Mouse (Mus musculus): Measurements from ENCODE around the gene Dscaml1. TPM values are rescaled to one million over a fixed set of nuclear protein-coding genes. Genes with fewer than 3 reads are reported as not detected.

Gene Dscaml1
- polyA plus RNA-seq, 1 experiment from 2014 or later = 0.06 TPM

DNA sequence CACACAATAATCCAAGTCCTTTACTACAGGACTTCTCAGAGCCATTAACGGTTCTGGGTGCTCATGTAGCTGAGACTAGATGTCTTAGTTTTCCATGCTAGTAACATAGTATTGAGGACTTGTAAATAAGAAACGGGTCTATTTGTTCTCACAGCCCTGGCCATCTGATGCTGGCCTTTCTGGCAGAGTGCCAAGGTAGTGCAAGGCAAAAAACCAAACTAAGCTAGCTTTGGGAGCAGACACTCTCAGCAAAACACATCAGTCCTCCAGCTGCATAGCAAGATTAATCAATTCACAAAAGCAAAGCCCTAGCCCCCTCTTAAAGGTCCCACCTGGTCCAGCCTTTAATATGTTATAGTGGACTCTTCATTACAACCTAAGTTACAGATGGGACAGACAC is 206.6 kb downstream of the Dscaml1 start:
- H3K4me1 ChIP-seq (ENCODE audit: control insufficient read depth, insufficient read depth, low read length) = peaks cover 9% of the 10 kb centered on the region; the same call in 1 of the 2 replicates
- H3K9me3 ChIP-seq (ENCODE audit: control insufficient read depth, low read depth, low read length) = no peaks in the 10 kb centered on the region
- WGBS = 25% methylated on average over 2 of the region's 2 CpGs
- no peak; the same call in 1 of the 2 replicates for ATAC-seq (ENCODE audit: insufficient number of reproducible peaks, insufficient read depth, low FRiP score, low read depth)
- H3K4me2 ChIP-seq (replicated peaks; ENCODE audit: low read depth, low read length) = no peak overlapping the region
- H3K27ac ChIP-seq (ENCODE audit: low read length) = no peak overlapping the region
- H3K9ac ChIP-seq (replicated peaks; ENCODE audit: low read depth, low read length) = no peak overlapping the region
- H3K36me3 ChIP-seq (ENCODE audit: control insufficient read depth, insufficient read depth, low read length) = no peaks in the 10 kb centered on the region
- H3K4me3 ChIP-seq (ENCODE audit: low read depth, low read length) = no peak overlapping the region
- no peaks in the 10 kb centered on the region for H3K27me3 ChIP-seq (ENCODE audit: control insufficient read depth, insufficient read depth, low read length)

DNA sequence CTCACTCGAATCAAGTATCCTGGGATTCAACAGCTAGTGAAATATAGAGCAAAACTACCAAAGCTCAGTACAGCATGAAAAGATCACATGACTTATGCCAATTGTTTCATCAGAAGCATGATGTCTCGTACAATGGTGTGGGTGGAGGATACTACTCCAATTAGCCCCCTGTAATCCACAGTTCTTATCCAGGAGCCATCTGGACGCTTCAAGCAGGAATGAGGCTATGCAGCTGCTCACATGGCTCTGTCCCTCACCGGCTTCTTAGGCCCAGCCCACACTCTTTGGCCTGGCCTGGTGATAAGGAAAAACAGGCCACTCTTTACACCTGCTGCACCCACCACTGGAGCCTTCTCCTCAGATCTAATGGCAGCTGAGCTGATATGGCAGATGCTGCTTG is 208.6 kb downstream of the Dscaml1 start:
- H3K9me3 ChIP-seq (ENCODE audit: control insufficient read depth, low read depth, low read length) = no peaks in the 10 kb centered on the region
- no peak overlapping the region for H3K4me2 ChIP-seq (replicated peaks; ENCODE audit: low read depth, low read length)
- H3K36me3 ChIP-seq (ENCODE audit: control insufficient read depth, insufficient read depth, low read length) = no peaks in the 10 kb centered on the region
- H3K4me1 ChIP-seq (ENCODE audit: control insufficient read depth, insufficient read depth, low read length) = peaks cover 9% of the 10 kb centered on the region; the same call in 1 of the 2 replicates
- no peak overlapping the region for H3K27ac ChIP-seq (ENCODE audit: low read length)
- no peak overlapping the region for H3K9ac ChIP-seq (replicated peaks; ENCODE audit: low read depth, low read length)
- no peak for ATAC-seq (ENCODE audit: insufficient number of reproducible peaks, insufficient read depth, low FRiP score, low read depth)
- H3K4me3 ChIP-seq (ENCODE audit: low read depth, low read length) = no peak overlapping the region
- H3K27me3 ChIP-seq (ENCODE audit: control insufficient read depth, insufficient read depth, low read length) = no peaks in the 10 kb centered on the region
- WGBS = 58% methylated on average over 4 of the region's 4 CpGs

DNA sequence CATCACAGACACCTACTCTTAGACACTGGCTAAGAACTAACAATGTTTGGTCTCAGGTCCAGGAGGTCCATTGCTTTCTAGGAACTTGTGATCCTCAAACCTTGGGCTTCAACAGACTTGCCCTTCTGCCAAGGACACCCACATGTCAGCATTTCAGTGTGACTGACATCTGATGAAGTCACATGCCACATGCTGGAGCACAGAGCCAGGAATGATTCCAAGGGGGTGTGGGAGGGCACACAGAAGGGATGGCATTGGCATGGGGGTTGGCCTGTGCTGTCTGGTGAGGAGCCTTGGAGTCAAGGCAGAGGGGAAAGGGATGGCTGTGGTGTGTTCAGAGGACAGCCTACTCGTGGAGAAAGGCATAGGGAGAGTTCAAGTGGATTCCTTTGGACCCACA is 210.9 kb downstream of the Dscaml1 start:
- Histone ChIP-seq H3K36me3 (ENCODE audit: control insufficient read depth, insufficient read depth, low read length) (no peaks in the 10 kb centered on the region), H3K27me3 (ENCODE audit: control insufficient read depth, insufficient read depth, low read length) (no peaks in the 10 kb centered on the region), H3K9ac (replicated peaks; ENCODE audit: low read depth, low read length) (no peak overlapping the region), H3K4me2 (replicated peaks; ENCODE audit: low read depth, low read length) (no peak overlapping the region), H3K9me3 (ENCODE audit: control insufficient read depth, low read depth, low read length) (no peaks in the 10 kb centered on the region), H3K4me1 (ENCODE audit: control insufficient read depth, insufficient read depth, low read length) (peaks cover 9% of the 10 kb centered on the region; the same call in 1 of the 2 replicates), H3K4me3 (ENCODE audit: low read depth, low read length) (no peak overlapping the region), H3K27ac (ENCODE audit: low read length) (no peak overlapping the region)
- no peak for ATAC-seq (ENCODE audit: insufficient number of reproducible peaks, insufficient read depth, low FRiP score, low read depth)
- 63% methylated on average over 1 of the region's 1 CpGs for WGBS

DNA sequence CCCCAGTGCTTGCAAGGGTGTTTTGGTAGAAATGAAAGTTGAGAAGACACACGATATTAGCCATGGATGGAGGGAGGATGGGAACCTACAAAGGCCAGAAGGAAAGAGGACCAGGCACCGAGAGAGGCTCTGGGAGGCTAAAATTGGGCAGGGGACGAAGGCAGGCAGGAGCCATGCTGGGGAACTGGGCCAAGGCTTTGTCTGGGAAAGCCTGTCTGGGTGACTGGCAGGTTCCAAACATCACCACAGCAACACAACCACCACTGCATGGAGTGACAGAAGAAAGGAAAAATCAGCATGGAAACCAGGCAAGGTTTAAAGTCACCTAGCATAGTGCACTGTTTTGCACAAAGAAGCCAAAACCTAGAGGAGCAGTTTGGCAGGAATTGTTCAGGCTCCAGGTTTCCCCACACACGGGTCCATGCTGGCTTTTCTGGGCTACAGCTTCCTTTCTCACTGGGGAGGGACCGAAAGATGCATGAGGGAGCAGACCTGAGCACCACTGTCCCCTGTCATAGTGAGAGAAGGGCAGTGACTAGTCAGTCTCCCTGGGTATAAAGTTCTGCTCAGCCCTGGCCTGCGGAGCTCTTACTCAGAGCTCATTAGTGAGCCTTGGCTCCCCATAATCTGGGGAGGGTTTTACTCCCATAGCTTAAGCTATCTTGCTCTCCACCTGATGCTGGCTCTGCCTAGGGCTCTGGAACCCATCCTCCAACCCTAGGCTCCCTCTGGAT is 211.9 kb downstream of the Dscaml1 start:
- Histone ChIP-seq H3K9ac (replicated peaks; ENCODE audit: low read depth, low read length) (no peak overlapping the region), H3K4me1 (ENCODE audit: control insufficient read depth, insufficient read depth, low read length) (no peaks in the 10 kb centered on the region), H3K36me3 (ENCODE audit: control insufficient read depth, insufficient read depth, low read length) (no peaks in the 10 kb centered on the region), H3K4me3 (ENCODE audit: low read depth, low read length) (no peak overlapping the region), H3K9me3 (ENCODE audit: control insufficient read depth, low read depth, low read length) (no peaks in the 10 kb centered on the region), H3K4me2 (replicated peaks; ENCODE audit: low read depth, low read length) (no peak overlapping the region), H3K27ac (ENCODE audit: low read length) (no peak overlapping the region), H3K27me3 (ENCODE audit: control insufficient read depth, insufficient read depth, low read length) (no peaks in the 10 kb centered on the region)
- no peak for ATAC-seq (ENCODE audit: insufficient number of reproducible peaks, insufficient read depth, low FRiP score, low read depth)
- WGBS = 82% methylated on average over 6 of the region's 6 CpGs

DNA sequence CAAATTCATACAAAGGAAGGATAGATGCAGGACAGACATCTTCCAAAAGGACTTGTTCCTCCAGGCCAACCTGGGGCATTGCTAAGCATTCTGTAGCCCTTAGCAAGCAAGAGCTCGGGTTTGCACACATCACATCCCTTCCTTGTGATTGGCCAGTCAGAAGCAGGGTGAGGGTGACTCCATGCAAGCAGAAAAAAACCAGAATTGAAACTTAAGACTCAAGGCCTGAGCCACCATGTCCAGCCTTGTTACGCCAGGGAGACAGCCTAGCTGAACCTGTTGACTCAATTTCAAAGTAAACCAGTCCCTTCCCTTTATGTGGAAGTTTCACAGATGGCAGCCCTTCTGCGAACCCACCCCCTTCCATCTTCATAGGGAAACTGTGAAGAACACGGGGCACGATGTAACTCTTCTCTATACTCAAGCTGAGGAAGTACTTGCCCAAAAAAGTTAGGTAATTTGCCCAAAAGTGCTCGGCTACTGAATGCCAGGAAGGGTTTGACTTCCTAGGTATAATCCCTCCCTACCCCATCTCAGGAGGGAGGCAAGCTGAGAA is 218.5 kb downstream of the Dscaml1 start:
- ATAC-seq (ENCODE audit: insufficient number of reproducible peaks, insufficient read depth, low FRiP score, low read depth) = no peak
- Histone ChIP-seq H3K36me3 (ENCODE audit: control insufficient read depth, insufficient read depth, low read length) (no peaks in the 10 kb centered on the region), H3K4me1 (ENCODE audit: control insufficient read depth, insufficient read depth, low read length) (no peaks in the 10 kb centered on the region), H3K9me3 (ENCODE audit: control insufficient read depth, low read depth, low read length) (no peaks in the 10 kb centered on the region), H3K4me3 (ENCODE audit: low read depth, low read length) (no peak overlapping the region), H3K27me3 (ENCODE audit: control insufficient read depth, insufficient read depth, low read length) (no peaks in the 10 kb centered on the region), H3K4me2 (replicated peaks; ENCODE audit: low read depth, low read length) (no peak overlapping the region), H3K9ac (replicated peaks; ENCODE audit: low read depth, low read length) (no peak overlapping the region), H3K27ac (ENCODE audit: low read length) (no peak overlapping the region)
- 68% methylated on average over 6 of the region's 6 CpGs for WGBS

DNA sequence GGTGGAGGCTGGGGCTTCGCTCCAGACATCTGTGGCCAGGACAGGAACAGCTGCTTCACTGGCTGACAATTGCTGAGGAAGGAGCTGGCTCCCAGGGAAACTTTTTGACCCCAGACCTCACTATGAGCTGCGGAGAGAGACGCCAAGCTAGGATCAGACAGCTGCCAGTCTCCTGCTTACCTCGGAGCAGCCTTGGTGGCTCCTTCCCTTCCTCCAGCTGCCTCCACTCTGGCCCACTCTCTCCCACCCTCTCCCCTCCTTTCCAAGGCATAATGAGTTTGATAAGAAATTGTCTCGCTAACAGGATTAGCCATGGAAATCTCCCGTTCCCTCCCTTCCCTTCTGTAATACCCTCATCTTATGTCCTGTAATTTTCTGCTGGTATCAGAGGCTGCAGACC is 219.1 kb downstream of the Dscaml1 start:
- Histone ChIP-seq H3K36me3 (ENCODE audit: control insufficient read depth, insufficient read depth, low read length) (no peaks in the 10 kb centered on the region), H3K4me3 (ENCODE audit: low read depth, low read length) (no peak overlapping the region), H3K4me2 (replicated peaks; ENCODE audit: low read depth, low read length) (no peak overlapping the region), H3K9ac (replicated peaks; ENCODE audit: low read depth, low read length) (no peak overlapping the region), H3K27ac (ENCODE audit: low read length) (no peak overlapping the region), H3K4me1 (ENCODE audit: control insufficient read depth, insufficient read depth, low read length) (no peaks in the 10 kb centered on the region), H3K27me3 (ENCODE audit: control insufficient read depth, insufficient read depth, low read length) (no peaks in the 10 kb centered on the region), H3K9me3 (ENCODE audit: control insufficient read depth, low read depth, low read length) (no peaks in the 10 kb centered on the region)
- 48% methylated on average over 6 of the region's 6 CpGs for WGBS
- ATAC-seq (ENCODE audit: insufficient number of reproducible peaks, insufficient read depth, low FRiP score, low read depth) = no peak

DNA sequence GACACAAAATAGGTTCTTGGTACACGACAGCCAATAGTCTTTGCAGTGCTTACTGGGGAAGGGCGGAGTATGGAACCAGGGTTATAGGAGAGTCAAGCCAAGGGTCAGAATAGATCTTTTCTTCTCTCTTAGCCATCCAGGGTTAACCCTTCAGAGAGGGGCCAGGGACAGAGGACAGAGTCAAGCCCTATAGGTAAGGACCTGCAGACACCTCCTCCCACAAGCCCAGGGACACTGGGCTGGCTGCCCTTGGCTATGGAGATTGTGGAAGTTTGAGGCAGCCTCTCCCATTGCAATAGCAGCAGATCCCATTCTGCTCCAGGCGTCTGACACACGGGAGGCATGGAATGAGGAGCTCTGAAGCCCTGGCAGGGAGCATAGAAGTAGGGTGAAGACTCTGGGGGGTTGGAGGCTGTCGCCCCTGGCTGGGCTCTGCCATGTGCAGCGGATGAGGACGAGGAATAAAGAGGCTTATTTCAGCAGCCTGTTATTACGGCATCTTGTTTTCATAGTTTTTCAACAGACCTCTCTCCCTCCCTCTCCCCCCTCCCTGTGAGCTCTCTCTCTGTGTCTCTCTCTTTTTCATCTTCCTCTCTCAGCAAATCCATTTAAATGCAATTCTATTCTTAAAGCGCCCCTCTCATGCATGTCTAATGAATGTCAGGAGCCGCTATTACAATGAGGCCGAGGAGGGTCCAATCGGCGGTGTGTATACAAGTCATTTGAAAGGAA is 224.8 kb downstream of the Dscaml1 start:
- Histone ChIP-seq H3K4me2 (replicated peaks; ENCODE audit: low read depth, low read length) (no peak overlapping the region), H3K36me3 (ENCODE audit: control insufficient read depth, insufficient read depth, low read length) (no peaks in the 10 kb centered on the region), H3K9me3 (ENCODE audit: control insufficient read depth, low read depth, low read length) (no peaks in the 10 kb centered on the region), H3K27me3 (ENCODE audit: control insufficient read depth, insufficient read depth, low read length) (no peaks in the 10 kb centered on the region), H3K27ac (ENCODE audit: low read length) (no peak overlapping the region), H3K4me1 (ENCODE audit: control insufficient read depth, insufficient read depth, low read length) (no peaks in the 10 kb centered on the region), H3K4me3 (ENCODE audit: low read depth, low read length) (no peak overlapping the region), H3K9ac (replicated peaks; ENCODE audit: low read depth, low read length) (no peak overlapping the region)
- ATAC-seq (ENCODE audit: insufficient number of reproducible peaks, insufficient read depth, low FRiP score, low read depth) = no peak
- WGBS = 68% methylated on average over 13 of the region's 13 CpGs

DNA sequence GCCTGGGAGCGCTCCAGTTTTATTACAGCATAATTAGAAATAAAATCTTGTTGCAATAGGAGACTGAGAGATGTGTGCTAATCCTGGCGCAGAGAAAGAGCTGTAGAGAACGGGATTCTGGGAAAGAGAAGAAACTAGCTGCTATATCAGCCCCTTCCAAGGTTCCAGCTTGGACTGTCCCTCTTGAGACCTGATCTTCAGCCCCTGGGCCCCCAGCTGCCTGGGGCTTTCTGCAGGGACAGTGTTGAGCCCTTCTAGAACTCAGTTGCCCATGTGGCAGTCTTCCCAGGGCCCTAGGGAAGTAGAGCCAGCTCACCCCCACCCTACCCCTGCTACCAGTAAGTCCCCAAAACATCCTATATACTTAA is 225.4 kb downstream of the Dscaml1 start:
- no peaks in the 10 kb centered on the region for H3K36me3 ChIP-seq (ENCODE audit: control insufficient read depth, insufficient read depth, low read length)
- no peak overlapping the region for H3K27ac ChIP-seq (ENCODE audit: low read length)
- H3K4me1 ChIP-seq (ENCODE audit: control insufficient read depth, insufficient read depth, low read length) = no peaks in the 10 kb centered on the region
- H3K9ac ChIP-seq (replicated peaks; ENCODE audit: low read depth, low read length) = no peak overlapping the region
- H3K27me3 ChIP-seq (ENCODE audit: control insufficient read depth, insufficient read depth, low read length) = no peaks in the 10 kb centered on the region
- no peaks in the 10 kb centered on the region for H3K9me3 ChIP-seq (ENCODE audit: control insufficient read depth, low read depth, low read length)
- no peak for ATAC-seq (ENCODE audit: insufficient number of reproducible peaks, insufficient read depth, low FRiP score, low read depth)
- 80% methylated on average over 3 of the region's 3 CpGs for WGBS
- H3K4me2 ChIP-seq (replicated peaks; ENCODE audit: low read depth, low read length) = no peak overlapping the region
- no peak overlapping the region for H3K4me3 ChIP-seq (ENCODE audit: low read depth, low read length)

All from stomach, embryonic 14.5 days (tissue).